Mouse (Mus musculus) liver, postnatal 0 days (tissue): ENCODE data around the gene Gpc5.

Source experiments
- CTCF ChIP-seq: sonication (generic); IDR thresholded peaks from 2 replicates; pipeline ENCODE4 v1.5.1; 2016; ENCODE audit warnings: antibody characterized with exemption, low read depth
- EP300 ChIP-seq: IDR thresholded peaks from 2 replicates; pipeline ENCODE4 v1.6.1; 2016; ENCODE audit warnings: antibody characterized with exemption, low read depth, mild to moderate bottlenecking

DNA sequence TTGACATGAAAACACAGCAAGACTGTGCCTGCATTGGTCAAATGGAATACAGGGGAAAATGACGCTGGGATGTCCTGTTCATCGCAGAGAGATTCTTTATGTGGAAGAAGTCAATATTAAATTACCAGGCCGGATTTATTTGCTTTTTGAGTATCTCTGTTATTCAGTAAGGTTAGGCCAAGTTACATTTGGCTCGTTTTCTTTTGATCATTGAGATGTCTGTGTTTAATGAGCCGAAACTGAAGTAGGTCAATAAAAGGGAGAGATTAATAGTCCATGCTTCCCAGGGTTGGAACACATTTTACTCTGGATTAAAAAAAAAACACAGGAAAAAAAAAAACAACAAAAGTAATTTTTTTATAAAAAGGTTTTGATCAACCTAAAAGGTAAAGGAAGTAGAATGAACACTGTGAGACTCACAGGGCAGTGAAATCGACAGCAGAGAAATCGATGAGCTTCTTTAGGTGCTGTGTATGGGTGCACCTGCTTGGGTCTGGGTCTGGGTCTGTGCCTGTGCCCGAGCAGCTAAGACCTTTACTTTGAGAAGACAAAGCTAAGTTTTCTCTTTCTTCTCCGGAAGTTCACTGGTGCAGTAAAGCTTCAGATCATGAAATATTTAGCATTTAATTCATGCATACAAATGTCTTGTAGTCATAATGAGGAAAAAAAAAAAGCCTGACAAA, 8.7 kb downstream of the Gpc5 start:
- TF ChIP-seq CTCF (no peak), EP300 (no peak)
